Comparison of ENCODE assay signal across 27 mouse cellular contexts in the genomic region with DNA sequence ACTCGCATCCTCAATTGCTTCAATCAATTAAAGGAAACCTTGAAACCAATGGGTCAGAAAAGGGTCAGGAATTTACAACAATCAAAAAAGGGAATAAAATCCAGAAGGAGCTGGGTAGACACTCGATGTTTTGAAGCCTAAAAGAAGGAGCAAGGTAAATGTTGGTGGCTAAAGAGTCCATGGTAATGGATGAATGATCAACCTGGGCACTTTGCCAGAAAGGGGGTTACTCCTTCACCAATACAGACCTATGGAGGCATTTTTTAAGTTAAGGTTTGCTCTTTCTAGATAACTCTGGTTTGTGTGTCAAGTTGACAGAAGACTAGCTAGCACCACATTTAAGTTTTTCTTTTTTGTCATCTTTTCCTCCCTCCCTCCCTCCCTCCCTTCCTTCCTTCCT. TPM values are rescaled to one million over a fixed set of nuclear protein-coding genes. Genes with fewer than 3 reads are reported as not detected.
DNase-seq lines count a peak whose midpoint lies in the region; ATAC-seq and TF ChIP-seq lines count a peak whose summit lies in the region.
"Had no signal": no experiment of that assay in that cellular context is flagged by ENCODE, and none has a peak within 500 bp of the region (broad histone marks: within the 10 kb centered on the region; RNA-seq: fewer than 3 reads in every experiment).

No protein-coding gene starts in this region.

- DNase-seq in kidney, adult 2 months, result no peak
- DNase-seq in kidney, adult 8-10 months, result no peak
- DNase-seq in kidney, postnatal 10 days, result peak; percentile 17
- DNase-seq in kidney, adult 9 months, result no peak
- DNase-seq: adrenal gland, adult 8-10 months; adrenal gland, postnatal 14 days; adrenal gland, postnatal 36 days; B cell, adult 2 months; cerebellum, adult 11-12 months; cerebellum, adult 2 months; cerebellum, adult 9-10 months; cerebellum, postnatal 10 days; cerebellum, postnatal 25 days had no signal

- H3K36me3 ChIP-seq in kidney, embryonic 14.5 days (ENCODE audit: control insufficient read depth, insufficient read depth, low read length), result no peaks in the 10 kb centered on the region
- no peaks in the 10 kb centered on the region for H3K36me3 ChIP-seq in kidney, adult 2 months (ENCODE audit: control insufficient read depth, insufficient read depth, low read length)
- H3K36me3 ChIP-seq in kidney, embryonic 16.5 days (ENCODE audit: insufficient read depth, low read length), result no peaks in the 10 kb centered on the region
- H3K36me3 ChIP-seq: embryonic facial prominence, embryonic 10.5 days; embryonic facial prominence, embryonic 12.5 days; forebrain, embryonic 15.5 days; G1E had no signal

- H3K4me2 ChIP-seq in kidney, embryonic 14.5 days (replicated peaks; ENCODE audit: low read depth, low read length), result no peak overlapping the region
- H3K4me2 ChIP-seq in kidney, embryonic 16.5 days (replicated peaks; ENCODE audit: low read depth, low read length), result no peak overlapping the region
- H3K4me2 ChIP-seq: embryonic facial prominence, embryonic 12.5 days; forebrain, embryonic 13.5 days; forebrain, embryonic 15.5 days had no signal

- H3K27me3 ChIP-seq in kidney, embryonic 14.5 days (ENCODE audit: control insufficient read depth, insufficient read depth, low read length), result no peaks in the 10 kb centered on the region
- no peaks in the 10 kb centered on the region for H3K27me3 ChIP-seq in kidney, adult 2 months (replicated peaks; ENCODE audit: control insufficient read depth, insufficient read depth, low read length)
- no peaks in the 10 kb centered on the region for H3K27me3 ChIP-seq in kidney, embryonic 16.5 days (ENCODE audit: insufficient read depth, low read length)
- H3K27me3 ChIP-seq: CH12.LX; embryonic facial prominence, embryonic 12.5 days; forebrain, embryonic 13.5 days; forebrain, embryonic 15.5 days had no signal

- peak; percentile 49; the same call in 1 of the 2 replicates for ATAC-seq in kidney, embryonic 14.5 days (ENCODE audit: low FRiP score, low TSS enrichment)
- ATAC-seq in kidney, embryonic 16.5 days (ENCODE audit: low FRiP score, low TSS enrichment), result peak; percentile 54; the same call in 1 of the 2 replicates
- ATAC-seq: activated CD4-positive, CD25-positive, alpha-beta regulatory T cell, adult 4 months; CD4-positive, CD25-positive, alpha-beta regulatory T cell, adult 4 months; forebrain, embryonic 13.5 days; forebrain, embryonic 15.5 days; Patski had no signal

- no peak overlapping the region for H3K9ac ChIP-seq in kidney, embryonic 14.5 days (ENCODE audit: low read depth, low read length)
- H3K9ac ChIP-seq in kidney, embryonic 16.5 days (replicated peaks; ENCODE audit: low read length), result no peak overlapping the region
- H3K9ac ChIP-seq: embryonic facial prominence, embryonic 12.5 days; forebrain, embryonic 13.5 days; forebrain, embryonic 15.5 days had no signal

- 65% methylated on average over 2 of the region's 2 CpGs for WGBS in kidney, embryonic 14.5 days
- 49% methylated on average over 2 of the region's 2 CpGs for WGBS in kidney, adult 2 months
- 59% methylated on average over 2 of the region's 2 CpGs for WGBS in kidney, embryonic 16.5 days

- no peak overlapping the region for H3K27ac ChIP-seq in kidney, embryonic 14.5 days (ENCODE audit: low read depth, low read length)
- H3K27ac ChIP-seq in kidney, adult 2 months (ENCODE audit: insufficient read depth, low read depth, low read length), result no peak overlapping the region
- H3K27ac ChIP-seq in kidney, embryonic 16.5 days (ENCODE audit: low read length), result no peak overlapping the region
- H3K27ac ChIP-seq: embryonic facial prominence, embryonic 10.5 days; embryonic facial prominence, embryonic 12.5 days; forebrain, embryonic 13.5 days; forebrain, embryonic 15.5 days had no signal

- no peak for TF ChIP-seq CTCF in kidney, adult 2 months (conservative IDR thresholded peaks at IDR 0.05; ENCODE audit: insufficient read depth, insufficient read length, low read depth, low read length)

- H3K4me1 ChIP-seq in kidney, embryonic 14.5 days (ENCODE audit: control insufficient read depth, insufficient read depth, low read length), result 0 out of 2 replicates have a peak, but pooled peaks cover 5% of the 10 kb centered on the region
- H3K4me1 ChIP-seq in kidney, adult 2 months (ENCODE audit: control insufficient read depth, insufficient read depth, low read length), result no peaks in the 10 kb centered on the region
- no peaks in the 10 kb centered on the region for H3K4me1 ChIP-seq in kidney, embryonic 16.5 days (ENCODE audit: insufficient read depth, low read length)
- H3K4me1 ChIP-seq: embryonic facial prominence, embryonic 10.5 days; embryonic facial prominence, embryonic 12.5 days; forebrain, embryonic 13.5 days; forebrain, embryonic 15.5 days had no signal

- H3K9me3 ChIP-seq in kidney, embryonic 14.5 days (ENCODE audit: control insufficient read depth, low read length), result no peaks in the 10 kb centered on the region
- H3K9me3 ChIP-seq in kidney, embryonic 16.5 days (ENCODE audit: low read length), result no peaks in the 10 kb centered on the region
- H3K9me3 ChIP-seq: embryonic facial prominence, embryonic 10.5 days; embryonic facial prominence, embryonic 12.5 days; forebrain, embryonic 13.5 days; forebrain, embryonic 15.5 days; G1E had no signal

- H3K4me3 ChIP-seq in kidney, embryonic 14.5 days (ENCODE audit: low read length), result no peak overlapping the region
- H3K4me3 ChIP-seq in kidney, adult 2 months (ENCODE audit: insufficient read depth, low read depth, low read length), result no peak overlapping the region
- H3K4me3 ChIP-seq in kidney, embryonic 16.5 days (ENCODE audit: low read length), result no peak overlapping the region
- H3K4me3 ChIP-seq: embryonic facial prominence, embryonic 10.5 days; embryonic facial prominence, embryonic 12.5 days; forebrain, embryonic 13.5 days; forebrain, embryonic 15.5 days had no signal

- no peak for TF ChIP-seq POLR2A in kidney, adult 2 months (IDR thresholded peaks at IDR 0.05; ENCODE audit: low read depth, low read length)

RNA-seq across cellular contexts. Expression of a gene that starts 15.3 kb away (rescaled TPM):
- polyA plus RNA-seq in kidney, embryonic 14.5 days (2014; fragmentation: Nextera tagmentation; extraction: Ambion mirVana), result not detected in 2 replicates
- not detected in 2 replicates for polyA plus RNA-seq in kidney, adult 2 months (2012; rRNA removed)
- not detected in 2 replicates for polyA plus RNA-seq in kidney, embryonic 16.5 days (2015; fragmentation: Nextera tagmentation; extraction: Ambion mirVana)
- polyA plus RNA-seq: activated CD4-positive, CD25-positive, alpha-beta regulatory T cell, adult 4 months; CD4-positive, CD25-positive, alpha-beta regulatory T cell, adult 4 months; cerebellum, adult 2 months; cortical plate, adult 2 months; embryonic facial prominence, embryonic 10.5 days; embryonic facial prominence, embryonic 12.5 days; embryonic facial prominence, embryonic 14.5 days; forebrain, embryonic 11.5 days; forebrain, embryonic 13.5 days; forebrain, embryonic 15.5 days; G1E; Patski had no signal

RNA-seq across cellular contexts. Expression of a gene that starts 30.0 kb away (rescaled TPM):
- not detected in 2 replicates for polyA plus RNA-seq in kidney, embryonic 14.5 days (2014; fragmentation: Nextera tagmentation; extraction: Ambion mirVana)
- not detected in 2 replicates for polyA plus RNA-seq in kidney, adult 2 months (2012; rRNA removed)
- polyA plus RNA-seq in kidney, embryonic 16.5 days (2015; fragmentation: Nextera tagmentation; extraction: Ambion mirVana), result not detected in 2 replicates
- polyA plus RNA-seq: activated CD4-positive, CD25-positive, alpha-beta regulatory T cell, adult 4 months; CD4-positive, CD25-positive, alpha-beta regulatory T cell, adult 4 months; cerebellum, adult 2 months; cortical plate, adult 2 months; embryonic facial prominence, embryonic 10.5 days; embryonic facial prominence, embryonic 12.5 days; embryonic facial prominence, embryonic 14.5 days; forebrain, embryonic 11.5 days; forebrain, embryonic 13.5 days; forebrain, embryonic 15.5 days; G1E; Patski had no signal

RNA-seq across cellular contexts. Expression of a gene that starts 40.1 kb away (rescaled TPM):
- 0.17 TPM in 1 of 2 replicates, not detected in the other for polyA plus RNA-seq in kidney, embryonic 14.5 days (2014; fragmentation: Nextera tagmentation; extraction: Ambion mirVana)
- not detected in 2 replicates for polyA plus RNA-seq in kidney, adult 2 months (2012; rRNA removed)
- polyA plus RNA-seq in kidney, embryonic 16.5 days (2015; fragmentation: Nextera tagmentation; extraction: Ambion mirVana), result 0.37 TPM in 1 of 2 replicates, not detected in the other
- polyA plus RNA-seq: activated CD4-positive, CD25-positive, alpha-beta regulatory T cell, adult 4 months; cerebellum, adult 2 months; cortical plate, adult 2 months; embryonic facial prominence, embryonic 10.5 days; embryonic facial prominence, embryonic 12.5 days; forebrain, embryonic 11.5 days; forebrain, embryonic 13.5 days; forebrain, embryonic 15.5 days; G1E; Patski had no signal
